Comparison of ENCODE assay signal across 8 mouse cellular contexts in the genomic region with DNA sequence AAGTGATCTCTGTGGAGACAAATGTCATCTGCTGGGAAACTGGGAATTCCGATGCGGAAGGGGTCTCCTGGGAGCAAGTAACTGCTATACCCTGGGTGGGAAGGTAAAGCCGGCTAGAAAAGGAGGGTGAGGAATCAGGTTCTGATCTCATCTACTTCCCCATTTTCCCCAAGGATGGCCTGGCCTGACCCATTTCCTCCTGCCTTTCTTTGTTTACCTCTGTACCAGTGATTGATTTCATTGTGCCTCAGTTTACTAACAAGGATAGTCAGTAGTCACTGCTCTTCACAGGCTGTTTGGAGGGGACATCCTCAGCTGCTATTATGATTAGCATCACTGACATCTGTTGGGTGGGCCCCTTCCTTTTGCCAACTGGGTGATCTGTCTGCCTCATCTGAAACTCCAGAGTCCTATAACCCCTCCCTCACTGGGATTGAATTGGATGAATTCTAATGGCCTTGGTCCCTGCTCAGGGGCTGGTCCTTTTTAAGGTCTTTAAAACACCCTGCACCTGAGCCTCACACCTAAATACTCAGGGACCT. TPM values are rescaled to one million over a fixed set of nuclear protein-coding genes. Genes with fewer than 3 reads are reported as not detected.
DNase-seq lines count a peak whose midpoint lies in the region; ATAC-seq and TF ChIP-seq lines count a peak whose summit lies in the region.

No protein-coding gene starts in this region.

- no peaks in the 10 kb centered on the region for H3K9me3 ChIP-seq in kidney, embryonic 15.5 days (replicated peaks)
- H3K9me3 ChIP-seq in heart, embryonic 13.5 days, result no peaks in the 10 kb centered on the region
- no peaks in the 10 kb centered on the region for H3K9me3 ChIP-seq in limb, embryonic 12.5 days

- H3K27ac ChIP-seq in kidney, embryonic 15.5 days, result no peak overlapping the region
- H3K27ac ChIP-seq in heart, embryonic 13.5 days (replicated peaks), result peak overlapping the region; percentile 86
- no peak overlapping the region for H3K27ac ChIP-seq in limb, embryonic 12.5 days

- TF ChIP-seq POLR2A in myocyte (IDR thresholded peaks at IDR 0.05; ENCODE audit: insufficient read length, low read depth), result no peak

- H3K79me2 ChIP-seq in myocyte (ENCODE audit: control insufficient read depth, insufficient read depth), result peaks cover 35% of the 10 kb centered on the region

- DNase-seq in kidney, postnatal 14 days, result no peak
- no peak for DNase-seq in layer of hippocampus, adult 11-12 months (ENCODE audit: low spot score)
- DNase-seq in thymus, adult 18-20 months, result no peak
- no peak for DNase-seq in urinary bladder, postnatal 10 days (ENCODE audit: low spot score)

- H3K27me3 ChIP-seq in kidney, embryonic 15.5 days, result no peaks in the 10 kb centered on the region
- no peaks in the 10 kb centered on the region for H3K27me3 ChIP-seq in heart, embryonic 13.5 days (replicated peaks)
- H3K27me3 ChIP-seq in limb, embryonic 12.5 days, result peaks cover 38% of the 10 kb centered on the region
- no peaks in the 10 kb centered on the region for H3K27me3 ChIP-seq in myocyte (ENCODE audit: control insufficient read depth, insufficient read depth, insufficient read length)

- H3K36me3 ChIP-seq in kidney, embryonic 15.5 days, result no peaks in the 10 kb centered on the region
- H3K36me3 ChIP-seq in heart, embryonic 13.5 days, result peaks cover 3% of the 10 kb centered on the region; the same call in 1 of the 2 replicates
- no peaks in the 10 kb centered on the region for H3K36me3 ChIP-seq in limb, embryonic 12.5 days
- no peaks in the 10 kb centered on the region for H3K36me3 ChIP-seq in myocyte (ENCODE audit: control insufficient read depth, insufficient read depth)

- no peak overlapping the region for H3ac ChIP-seq in myocyte (ENCODE audit: control insufficient read depth, insufficient read length)

- no peak for ATAC-seq in kidney, embryonic 15.5 days (replicated peaks; ENCODE audit: low FRiP score)
- no peak for ATAC-seq in heart, embryonic 13.5 days (ENCODE audit: extremely low read depth, insufficient number of reproducible peaks, low FRiP score, low TSS enrichment)
- ATAC-seq in limb, embryonic 12.5 days (ENCODE audit: insufficient number of reproducible peaks, insufficient read depth, low FRiP score, low TSS enrichment, low read depth), result no peak

- H3K4me3 ChIP-seq in kidney, embryonic 15.5 days (replicated peaks), result peak overlapping the region; percentile 69
- peak overlapping the region; percentile 74 for H3K4me3 ChIP-seq in heart, embryonic 13.5 days
- peak overlapping the region; percentile 59; the same call in 1 of the 2 replicates for H3K4me3 ChIP-seq in limb, embryonic 12.5 days (replicated peaks)
- H3K4me3 ChIP-seq in myocyte, result peak overlapping the region; percentile 65

- no peak overlapping the region for H3K9ac ChIP-seq in kidney, embryonic 15.5 days
- H3K9ac ChIP-seq in heart, embryonic 13.5 days, result peak overlapping the region; percentile 89
- no peak overlapping the region for H3K9ac ChIP-seq in limb, embryonic 12.5 days (replicated peaks)

- peak overlapping the region; percentile 97 for H3K4me2 ChIP-seq in kidney, embryonic 15.5 days
- peak overlapping the region; percentile 90 for H3K4me2 ChIP-seq in heart, embryonic 13.5 days
- H3K4me2 ChIP-seq in limb, embryonic 12.5 days, result peak overlapping the region; percentile 94
- H3K4me2 ChIP-seq in myocyte (ENCODE audit: low read depth), result peak overlapping the region; percentile 76

- 41% methylated on average over 3 of the region's 3 CpGs for WGBS in kidney, embryonic 15.5 days
- 36% methylated on average over 3 of the region's 3 CpGs for WGBS in heart, embryonic 13.5 days
- 52% methylated on average over 3 of the region's 3 CpGs for WGBS in limb, embryonic 12.5 days

- peaks cover 54% of the 10 kb centered on the region for H3K4me1 ChIP-seq in kidney, embryonic 15.5 days
- peaks cover 69% of the 10 kb centered on the region for H3K4me1 ChIP-seq in heart, embryonic 13.5 days
- peaks cover 19% of the 10 kb centered on the region for H3K4me1 ChIP-seq in limb, embryonic 12.5 days (replicated peaks)

TF ChIP-seq in myocyte, 11 proteins besides CTCF, POLR2A, EP300 and RAD21:
- TF ChIP-seq MAX (IDR thresholded peaks at IDR 0.05; ENCODE audit: low read depth) (no peak), TCF3 (IDR thresholded peaks at IDR 0.05; ENCODE audit: insufficient read length, low read depth) (no peak), MYOD1 (IDR thresholded peaks at IDR 0.05; ENCODE audit: control insufficient read depth in 1 of 3, insufficient read length in 2 of 3, low read depth in 2 of 3) (peak in 1 of 3 experiments; percentile 51), REST (IDR thresholded peaks at IDR 0.05; ENCODE audit: insufficient read depth, insufficient read length) (no peak), CEBPB (IDR thresholded peaks at IDR 0.05; ENCODE audit: insufficient read depth, poor library complexity, severe bottlenecking) (no peak), USF1 (IDR thresholded peaks at IDR 0.05; ENCODE audit: low read depth) (no peak), POLR2AphosphoS2 (IDR thresholded peaks at IDR 0.05; ENCODE audit: insufficient read length, low read depth) (no peak), SRF (IDR thresholded peaks at IDR 0.05; ENCODE audit: control insufficient read depth, insufficient read length, low read depth) (no peak), MYOG (IDR thresholded peaks at IDR 0.05; ENCODE audit: control insufficient read depth in 1 of 3, insufficient read depth in 1 of 3, insufficient read length in 2 of 3, low read depth in 2 of 3) (no peak)
TF ChIP-seq in myocyte: peak in this region for 1.

RNA-seq across cellular contexts. Expression of gene Rin3, which starts 1.8 kb away (rescaled TPM):
- polyA plus RNA-seq in kidney, embryonic 15.5 days (2015; fragmentation: Nextera tagmentation; extraction: Ambion mirVana), result 10.0 and 10.5 TPM in 2 replicates
- polyA plus RNA-seq in heart, embryonic 13.5 days (2015; fragmentation: Nextera tagmentation; extraction: Ambion mirVana), result 8.0 and 10.2 TPM in 2 replicates
- polyA plus RNA-seq in limb, embryonic 12.5 days (2016; fragmentation: Nextera tagmentation; extraction: Ambion mirVana), result 3.6 and 4.4 TPM in 2 replicates
- polyA plus RNA-seq in myocyte (2012; fragmentation: generic; extraction: Trizol), result 23.4 TPM
